25 mouse cellular contexts compared by ENCODE assay signal in the genomic region with DNA sequence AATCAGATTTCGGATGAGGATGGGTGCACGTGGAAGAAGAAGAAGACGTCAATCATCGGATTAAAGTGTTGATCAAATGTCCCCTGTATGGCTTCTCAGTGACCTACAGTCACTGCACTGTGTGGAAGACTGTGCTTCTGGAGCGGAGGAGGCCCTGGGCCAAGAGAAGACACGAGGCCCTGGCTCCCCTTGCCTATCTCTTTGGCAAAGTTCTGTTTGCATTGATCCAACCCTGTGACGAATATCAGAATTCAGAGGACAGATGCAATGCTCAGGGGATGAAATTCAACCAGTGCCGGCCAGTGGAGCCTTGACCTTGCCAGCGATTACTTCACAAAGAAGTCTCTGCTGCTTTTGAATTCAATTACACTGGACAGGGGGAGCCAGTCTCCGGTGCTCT.
DNase-seq lines count a peak whose midpoint lies in the region; ATAC-seq and TF ChIP-seq lines count a peak whose summit lies in the region.
"Had no signal": no experiment of that assay in that cellular context is flagged by ENCODE, and none has a peak within 500 bp of the region (broad histone marks: within the 10 kb centered on the region; RNA-seq: fewer than 3 reads in every experiment).

No protein-coding gene starts in this region.

- no peak overlapping the region for H3K9ac ChIP-seq in liver, adult 2 months (ENCODE audit: low read depth, low read length)
- H3K9ac ChIP-seq in liver, embryonic 12.5 days, result no peak overlapping the region
- H3K9ac ChIP-seq: forebrain, embryonic 13.5 days; heart, embryonic 13.5 days; hindbrain, embryonic 12.5 days; hindbrain, embryonic 15.5 days had no signal

- DNase-seq in adrenal gland, adult (ENCODE audit: inconsistent age in 2 of 2, low spot score in 1 of 2), result peak; percentile 50 to 69
- DNase-seq in adrenal gland, postnatal 4 days (ENCODE audit: low spot score in 2 of 2), result no peak
- DNase-seq in adrenal gland, postnatal 10 days, result peak; percentile 26
- DNase-seq in adrenal gland, postnatal 25 days, result no peak
- peak; percentile 88 for DNase-seq in liver, adult 2 months (ENCODE audit: extremely low read depth, low read depth, low spot score)
- peak; percentile 51 for DNase-seq in skeletal muscle tissue, adult 2 months (ENCODE audit: low read depth, low spot score)
- no peak for DNase-seq in yolk sac, embryonic 10.5 days (ENCODE audit: low spot score)
- DNase-seq: cerebellum, adult 11-12 months; cerebellum, adult 8-10 months; cerebellum, postnatal 10 days; cerebellum, postnatal 36 days; embryo, embryonic 11 days; gastrocnemius, postnatal 14 days; heart, adult 2 months; heart, postnatal 14 days had no signal

- H3K4me3 ChIP-seq in liver, adult 2 months (ENCODE audit: insufficient read depth, low read depth, low read length), result no peak overlapping the region
- no peak overlapping the region for H3K4me3 ChIP-seq in liver, embryonic 12.5 days
- H3K4me3 ChIP-seq: forebrain, embryonic 10.5 days; forebrain, embryonic 13.5 days; heart, adult 2 months; heart, embryonic 10.5 days; heart, embryonic 13.5 days; hindbrain, embryonic 12.5 days; hindbrain, embryonic 15.5 days had no signal

- H3K27me3 ChIP-seq in liver, adult 2 months (ENCODE audit: control insufficient read depth, insufficient read depth, low read length), result no peaks in the 10 kb centered on the region
- H3K27me3 ChIP-seq in liver, embryonic 12.5 days (replicated peaks), result no peaks in the 10 kb centered on the region
- H3K27me3 ChIP-seq: forebrain, embryonic 13.5 days; heart, embryonic 13.5 days; hindbrain, embryonic 12.5 days; hindbrain, embryonic 15.5 days had no signal

- no peak for TF ChIP-seq CTCF in liver, adult 2 months (IDR thresholded peaks at IDR 0.05; ENCODE audit: low read depth, low read length)

- no peak overlapping the region for H3K27ac ChIP-seq in liver, adult 2 months (replicated peaks; ENCODE audit: insufficient read depth, low read depth, low read length)
- no peak overlapping the region for H3K27ac ChIP-seq in liver, embryonic 12.5 days
- H3K27ac ChIP-seq: forebrain, embryonic 13.5 days; heart, adult 2 months; heart, embryonic 13.5 days; hindbrain, embryonic 12.5 days; hindbrain, embryonic 15.5 days had no signal

- no peak for ATAC-seq in liver, embryonic 12.5 days
- ATAC-seq: activated CD4-positive, CD25-positive, alpha-beta regulatory T cell, adult 4 months; forebrain, embryonic 13.5 days; forebrain, embryonic 16.5 days; intestine, postnatal 0 days had no signal

- no peaks in the 10 kb centered on the region for H3K36me3 ChIP-seq in liver, adult 2 months (ENCODE audit: control insufficient read depth, insufficient read depth, low read length)
- no peaks in the 10 kb centered on the region for H3K36me3 ChIP-seq in liver, embryonic 12.5 days
- H3K36me3 ChIP-seq: forebrain, embryonic 10.5 days; heart, embryonic 10.5 days; heart, embryonic 13.5 days; hindbrain, embryonic 12.5 days; hindbrain, embryonic 15.5 days had no signal

- WGBS in liver, adult 2 months, result 38% methylated on average over 10 of the region's 10 CpGs
- 71% methylated on average over 10 of the region's 10 CpGs for WGBS in liver, embryonic 12.5 days (ENCODE audit: insufficient replicate concordance)

- no peaks in the 10 kb centered on the region for H3K79me2 ChIP-seq in liver, adult 2 months (ENCODE audit: control insufficient read depth, insufficient read depth, low read length)

- no peaks in the 10 kb centered on the region for H3K9me3 ChIP-seq in liver, embryonic 12.5 days (replicated peaks)
- H3K9me3 ChIP-seq: forebrain, embryonic 10.5 days; forebrain, embryonic 13.5 days; heart, embryonic 10.5 days; heart, embryonic 13.5 days; hindbrain, embryonic 12.5 days; hindbrain, embryonic 15.5 days had no signal

- no peak for TF ChIP-seq POLR2A in liver, adult 2 months (IDR thresholded peaks at IDR 0.05; ENCODE audit: extremely low read depth, insufficient read depth, low read length)

- H3K4me1 ChIP-seq in liver, adult 2 months (ENCODE audit: control insufficient read depth, insufficient read depth, low read length), result peaks cover 13% of the 10 kb centered on the region
- H3K4me1 ChIP-seq in liver, embryonic 12.5 days, result no peaks in the 10 kb centered on the region

- no peak overlapping the region for H3K4me2 ChIP-seq in liver, embryonic 12.5 days
- H3K4me2 ChIP-seq: forebrain, embryonic 13.5 days; heart, embryonic 13.5 days; hindbrain, embryonic 12.5 days; hindbrain, embryonic 15.5 days had no signal

Comparison
In these comparisons a context has a peak if more than half of its experiments do, and no peak if none do; other contexts are left out.
1. DNase-seq: peak in adrenal gland, adult (2 of 2), adrenal gland, postnatal 10 days (single experiment), liver, adult 2 months (single experiment) and skeletal muscle tissue, adult 2 months (single experiment); none in adrenal gland, postnatal 4 days (0 of 2), adrenal gland, postnatal 25 days (single experiment) and yolk sac, embryonic 10.5 days (single experiment).